Comparison of ENCODE assay signal across 8 mouse cellular contexts in genomic region chr1:189688388-189688750, GRCm38 (mm10). TPM values are rescaled to one million over a fixed set of nuclear protein-coding genes. Genes with fewer than 3 reads are reported as not detected.
DNase-seq lines count a peak whose midpoint lies in the region; ATAC-seq and TF ChIP-seq lines count a peak whose summit lies in the region.

No protein-coding gene starts in this region.

- no peak for DNase-seq in heart, adult 18-20 months
- DNase-seq in ES-E14 (ENCODE audit: low read depth, low spot score) = no peak
- DNase-seq in ovary, postnatal 14 days (ENCODE audit: low spot score) = no peak
- DNase-seq in cerebellum, adult 9-11 months = no peak

- H3K4me2 ChIP-seq in heart, embryonic 14.5 days (ENCODE audit: low read length) = peak overlapping the region; percentile 78
- peak overlapping the region; percentile 63 for H3K4me2 ChIP-seq in forebrain, embryonic 16.5 days (ENCODE audit: low read length)
- peak overlapping the region; percentile 62 for H3K4me2 ChIP-seq in liver, embryonic 16.5 days (ENCODE audit: low read depth, low read length)

- peaks cover 4 to 34% of the 10 kb centered on the region in 2 experiments for H3K4me1 ChIP-seq in heart, embryonic 14.5 days (ENCODE audit: control insufficient read depth in 2 of 2, insufficient read depth in 2 of 2, low read length in 2 of 2)
- H3K4me1 ChIP-seq in ES-E14 (ENCODE audit: control insufficient read depth in 2 of 2, insufficient read depth in 2 of 2, low read length in 2 of 2, poor library complexity in 1 of 2) = peaks cover 2 to 6% of the 10 kb centered on the region in 2 experiments; a peak in 1 of 4 replicates
- H3K4me1 ChIP-seq in forebrain, embryonic 16.5 days (replicated peaks; ENCODE audit: control insufficient read depth, insufficient read depth, low read length) = peaks cover 21% of the 10 kb centered on the region
- H3K4me1 ChIP-seq in liver, embryonic 16.5 days (ENCODE audit: control insufficient read depth, low read depth, low read length) = peaks cover 11% of the 10 kb centered on the region

- in situ Hi-C loops in ES-E14 (cut with MboI; ENCODE audit: low sequenced_read_pairs in 2 of 2, unreplicated experiment in 2 of 2) = no loop called here

- H3K27ac ChIP-seq in heart, embryonic 14.5 days (replicated peaks in 1 of 2; ENCODE audit: control insufficient read depth in 1 of 2, insufficient read depth in 1 of 2, low read depth in 2 of 2, low read length in 2 of 2) = peak overlapping the region in 1 of 2 experiments; percentile 72; a peak in 2 of 4 replicates
- H3K27ac ChIP-seq in ES-E14 (ENCODE audit: insufficient read depth, low read depth, low read length, poor library complexity, severe bottlenecking) = no peak overlapping the region
- no peak overlapping the region for H3K27ac ChIP-seq in forebrain, embryonic 16.5 days (ENCODE audit: low read length)
- peak overlapping the region; percentile 43; the same call in 1 of the 2 replicates for H3K27ac ChIP-seq in liver, embryonic 16.5 days (ENCODE audit: low read length)

- no peaks in the 10 kb centered on the region for H3K27me3 ChIP-seq in heart, embryonic 14.5 days (ENCODE audit: control insufficient read depth, insufficient read depth, low read length)
- no peaks in the 10 kb centered on the region for H3K27me3 ChIP-seq in forebrain, embryonic 16.5 days (replicated peaks; ENCODE audit: control insufficient read depth, insufficient read depth, low read length)
- H3K27me3 ChIP-seq in liver, embryonic 16.5 days (ENCODE audit: control insufficient read depth, insufficient read depth, low read depth, low read length) = no peaks in the 10 kb centered on the region

- no peaks in the 10 kb centered on the region for H3K9me3 ChIP-seq in heart, embryonic 14.5 days (ENCODE audit: control insufficient read depth, low read length)
- H3K9me3 ChIP-seq in ES-E14 (ENCODE audit: control insufficient read depth, insufficient read depth, low read depth, low read length) = no peaks in the 10 kb centered on the region
- H3K9me3 ChIP-seq in forebrain, embryonic 16.5 days (ENCODE audit: control insufficient read depth, low read length) = no peaks in the 10 kb centered on the region
- H3K9me3 ChIP-seq in liver, embryonic 16.5 days (replicated peaks; ENCODE audit: control insufficient read depth, low read length) = no peaks in the 10 kb centered on the region

- peak; percentile 48 for ATAC-seq in heart, embryonic 14.5 days (ENCODE audit: insufficient number of reproducible peaks, insufficient read depth, low FRiP score, low read depth)
- ATAC-seq in forebrain, embryonic 16.5 days = no peak
- no peak for ATAC-seq in liver, embryonic 16.5 days (ENCODE audit: low read depth)
- no peak for ATAC-seq in CD4-positive, CD25-positive, alpha-beta regulatory T cell, adult 4 months

- H3K9ac ChIP-seq in heart, embryonic 14.5 days (ENCODE audit: low read length) = peak overlapping the region; percentile 77
- H3K9ac ChIP-seq in ES-E14 (ENCODE audit: insufficient read depth, low read depth, low read length, poor library complexity, severe bottlenecking) = peak overlapping the region; percentile 50; the same call in 1 of the 2 replicates
- H3K9ac ChIP-seq in forebrain, embryonic 16.5 days (replicated peaks; ENCODE audit: low read depth, low read length) = no peak overlapping the region
- H3K9ac ChIP-seq in liver, embryonic 16.5 days (ENCODE audit: low read depth, low read length) = peak overlapping the region; percentile 68

- peak overlapping the region; percentile 60 to 71 for H3K4me3 ChIP-seq in heart, embryonic 14.5 days (ENCODE audit: control insufficient read depth in 1 of 2, insufficient read depth in 1 of 2, low read depth in 1 of 2, low read length in 2 of 2)
- peak overlapping the region; percentile 41 to 76 for H3K4me3 ChIP-seq in ES-E14 (ENCODE audit: insufficient read depth in 1 of 2, low read depth in 1 of 2, low read length in 2 of 2, poor library complexity in 1 of 2, severe bottlenecking in 1 of 2)
- peak overlapping the region; percentile 69 for H3K4me3 ChIP-seq in forebrain, embryonic 16.5 days (replicated peaks; ENCODE audit: low read length)
- H3K4me3 ChIP-seq in liver, embryonic 16.5 days (ENCODE audit: low read depth, low read length) = peak overlapping the region; percentile 98

- H3K36me3 ChIP-seq in heart, embryonic 14.5 days (ENCODE audit: control insufficient read depth, insufficient read depth, low read length) = peaks cover 19% of the 10 kb centered on the region
- H3K36me3 ChIP-seq in ES-E14 (ENCODE audit: control insufficient read depth, insufficient read depth, low read length, poor library complexity, severe bottlenecking) = peaks cover 11% of the 10 kb centered on the region
- peaks cover 3% of the 10 kb centered on the region; the same call in 1 of the 2 replicates for H3K36me3 ChIP-seq in forebrain, embryonic 16.5 days (ENCODE audit: control insufficient read depth, insufficient read depth)
- peaks cover 18% of the 10 kb centered on the region for H3K36me3 ChIP-seq in liver, embryonic 16.5 days (ENCODE audit: control insufficient read depth, insufficient read depth)

- WGBS in heart, embryonic 14.5 days = under 1% methylated on average over 15 of the region's 15 CpGs
- WGBS in forebrain, embryonic 16.5 days = 0% methylated on average over 14 of the region's 15 CpGs
- WGBS in liver, embryonic 16.5 days (ENCODE audit: insufficient replicate concordance) = 2% methylated on average over 15 of the region's 15 CpGs

TF ChIP-seq in ES-E14, 5 proteins besides CTCF, POLR2A, EP300 and RAD21:
- TF ChIP-seq HCFC1 (IDR thresholded peaks at IDR 0.05; ENCODE audit: borderline replicate concordance, insufficient read depth, low read length) = no peak
- no peak for TF ChIP-seq CHD2 (IDR thresholded peaks at IDR 0.05; ENCODE audit: low read depth, low read length)

RNA-seq across cellular contexts. Expression of gene Cenpf, which starts 0.5 kb away (rescaled TPM):
- polyA plus RNA-seq in heart, embryonic 14.5 days (2014; fragmentation: Nextera tagmentation; extraction: Ambion mirVana) = 57.8 and 63.9 TPM in 2 replicates
- 1 to 10 TPM; 5.5 to 5.9 TPM for total RNA-seq in heart, adult 18-20 months (2021)
- total RNA-seq in ES-E14 (2012; rRNA removed) = 46.5 and 69.7 TPM in 2 replicates
- polyA plus RNA-seq in forebrain, embryonic 16.5 days (2015; fragmentation: Nextera tagmentation; extraction: Ambion mirVana) = 37.9 and 47.8 TPM in 2 replicates
- polyA plus RNA-seq in liver, embryonic 16.5 days (2015; fragmentation: Nextera tagmentation; extraction: Ambion mirVana) = 48.0 and 49.8 TPM in 2 replicates
- polyA plus RNA-seq in CD4-positive, CD25-positive, alpha-beta regulatory T cell, adult 4 months (2017; shearing (Covaris generic)) = 1 to 10 TPM; 1.7 to 4.8 TPM

RNA-seq across cellular contexts. Expression of gene Ptpn14, which starts 39.7 kb away (rescaled TPM):
- 9.9 and 11.0 TPM in 2 replicates for polyA plus RNA-seq in heart, embryonic 14.5 days (2014; fragmentation: Nextera tagmentation; extraction: Ambion mirVana)
- total RNA-seq in heart, adult 18-20 months (2021) = 10 to 100 TPM; 29.3 to 33.7 TPM
- total RNA-seq in ES-E14 (2012; rRNA removed) = 24.4 and 27.1 TPM in 2 replicates
- 0.85 and 1.1 TPM in 2 replicates for polyA plus RNA-seq in forebrain, embryonic 16.5 days (2015; fragmentation: Nextera tagmentation; extraction: Ambion mirVana)
- 0.26 and 0.38 TPM in 2 replicates for polyA plus RNA-seq in liver, embryonic 16.5 days (2015; fragmentation: Nextera tagmentation; extraction: Ambion mirVana)
- under 1 TPM; 0.11 to 0.38 TPM for polyA plus RNA-seq in CD4-positive, CD25-positive, alpha-beta regulatory T cell, adult 4 months (2017; shearing (Covaris generic))
